Mouse (Mus musculus): ENCODE measurements around the gene Lrfn2.

DNA sequence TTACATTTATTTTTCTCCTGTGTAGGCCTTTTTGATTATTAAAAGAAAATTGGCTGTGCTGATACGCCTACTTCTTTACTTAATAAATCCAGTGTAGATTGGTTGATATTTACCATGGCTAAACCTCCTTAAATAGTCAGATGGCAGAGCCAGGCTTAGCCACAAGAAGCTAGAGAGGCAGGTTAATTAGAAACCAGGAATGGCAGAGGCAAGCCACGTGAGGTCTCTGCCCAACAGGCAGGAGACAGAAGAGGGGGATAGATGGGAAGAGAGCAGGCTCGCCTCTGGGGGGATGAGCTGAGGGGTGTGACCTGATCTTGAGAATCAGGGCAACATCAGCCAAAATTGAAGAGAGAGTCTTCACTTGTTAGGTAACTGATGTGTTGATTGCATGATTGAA is 30.5 kb downstream of the Lrfn2 start:
- TF ChIP-seq CTCF (IDR thresholded peaks at IDR 0.05; ENCODE audit: borderline replicate concordance, insufficient read depth, low read depth, low read length) (no peak), POLR2A (IDR thresholded peaks at IDR 0.05; ENCODE audit: borderline replicate concordance, insufficient read depth, low read length) (no peak)
